Mouse (Mus musculus) myocyte (in vitro differentiated cells): ENCODE results near the gene 1600014C23Rik.

Experiments used
- CEBPB ChIP-seq: IDR thresholded peaks from 2 replicates; pipeline ENCODE4 v1.6.1; 2011; ENCODE audit warnings: mild to moderate bottlenecking, moderate library complexity; ENCODE audit not compliant: poor library complexity, insufficient read depth, severe bottlenecking
- E2F4 ChIP-seq: IDR thresholded peaks from one replicate; pipeline ENCODE4 v1.6.1; 2011; ENCODE audit warnings: mild to moderate bottlenecking, control low read depth, moderate library complexity; ENCODE audit not compliant: insufficient read depth
- MAX ChIP-seq: IDR thresholded peaks from one replicate; pipeline ENCODE4 v1.6.1; 2011; ENCODE audit warnings: low read depth, mild to moderate bottlenecking, control low read depth
- MYOD1 ChIP-seq, 3 experiments: IDR thresholded peaks; one replicate each; pipeline ENCODE4 v1.6.1; 2011; ENCODE audit warnings: control low read depth in 2 of 3, low read depth in 2 of 3, mild to moderate bottlenecking in 2 of 3, moderate library complexity in 1 of 3; ENCODE audit not compliant: insufficient read length in 2 of 3, control insufficient read depth in 1 of 3
- MYOG ChIP-seq, 3 experiments: IDR thresholded peaks; one replicate each; pipeline ENCODE4 v1.6.1; 2011; ENCODE audit warnings: control low read depth in 2 of 3, low read depth in 2 of 3, mild to moderate bottlenecking in 2 of 3; ENCODE audit not compliant: insufficient read length in 2 of 3, control insufficient read depth in 1 of 3, insufficient read depth in 1 of 3
- POLR2A ChIP-seq: IDR thresholded peaks from one replicate; pipeline ENCODE4 v1.6.1; 2011; ENCODE audit warnings: low read depth, mild to moderate bottlenecking, control low read depth, moderate library complexity; ENCODE audit not compliant: insufficient read length
- POLR2AphosphoS2 ChIP-seq: IDR thresholded peaks from one replicate; pipeline ENCODE4 v1.6.1; 2011; ENCODE audit warnings: low read depth, control low read depth; ENCODE audit not compliant: insufficient read length
- REST ChIP-seq: IDR thresholded peaks from one replicate; pipeline ENCODE4 v1.6.1; 2011; ENCODE audit warnings: mild to moderate bottlenecking, control low read depth, moderate library complexity; ENCODE audit not compliant: insufficient read depth, insufficient read length
- TCF12 ChIP-seq: IDR thresholded peaks from one replicate; pipeline ENCODE4 v1.6.1; 2011; ENCODE audit warnings: mild to moderate bottlenecking, control low read depth; ENCODE audit not compliant: poor library complexity, insufficient read depth, severe bottlenecking
- TCF3 ChIP-seq: IDR thresholded peaks from one replicate; pipeline ENCODE4 v1.6.1; 2011; ENCODE audit warnings: low read depth, control low read depth; ENCODE audit not compliant: insufficient read length
- USF1 ChIP-seq: IDR thresholded peaks from one replicate; pipeline ENCODE4 v1.6.1; 2011; ENCODE audit warnings: low read depth, mild to moderate bottlenecking, control low read depth, moderate library complexity

GRCm38 (mm10) chr17:45695227-45696120 lies 38.2 kb downstream of the 1600014C23Rik start:
- TF ChIP-seq CEBPB, result no peak
- TF ChIP-seq POLR2AphosphoS2, result no peak
- TF ChIP-seq USF1, result no peak
- TF ChIP-seq MYOG (IDR thresholded peaks at IDR 0.05; ENCODE audit: control insufficient read depth in 1 of 3, insufficient read depth in 1 of 3, insufficient read length in 2 of 3, low read depth in 2 of 3), result peak in 1 of 3 experiments; percentile 20
- no peak for TF ChIP-seq POLR2A
- peak in 1 of 3 experiments; percentile 37 for TF ChIP-seq MYOD1 (IDR thresholded peaks at IDR 0.05; ENCODE audit: control insufficient read depth in 1 of 3, insufficient read length in 2 of 3, low read depth in 2 of 3)
- TF ChIP-seq E2F4, result no peak
- no peak for TF ChIP-seq TCF3
- TF ChIP-seq TCF12, result no peak
- no peak for TF ChIP-seq REST
- no peak for TF ChIP-seq MAX
